Mouse (Mus musculus): ENCODE measurements around the gene Clptm1. TPM values are rescaled to one million over a fixed set of nuclear protein-coding genes. Genes with fewer than 3 reads are reported as not detected.

Clptm1 gene
- polyA plus RNA-seq, 2 experiments from 2014 or later = 35.4 to 40.9 TPM

- no peak for ATAC-seq
These were observed 893 bp downstream of the Clptm1 start for GRCm38 (mm10) chr7:19663940-19664339.

- ATAC-seq = no peak
These were observed 12.2 kb downstream of the Clptm1 start for GRCm38 (mm10) chr7:19652614-19653013.

GRCm38 (mm10) chr7:19651063-19651786, 13.6 kb downstream of the Clptm1 start:
- no peak for ATAC-seq

DNA sequence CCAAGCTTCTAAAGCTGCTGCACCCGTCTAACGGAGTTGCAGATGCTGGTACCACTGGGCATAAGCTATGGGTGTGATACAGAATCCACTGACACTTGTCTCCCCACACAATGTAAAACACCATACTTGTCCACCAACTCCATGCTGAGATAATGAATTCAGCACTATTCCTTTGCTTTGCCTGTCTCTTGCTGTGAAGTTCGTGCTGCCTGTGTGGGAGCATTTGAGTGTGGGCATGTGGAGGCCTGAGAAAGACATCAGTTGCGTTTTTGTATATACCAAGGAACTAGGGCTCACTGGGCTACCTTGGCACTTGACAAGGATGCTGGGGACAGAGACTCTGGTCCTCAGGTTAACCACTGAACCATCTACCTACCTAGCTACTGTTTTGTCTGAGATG, 23.6 kb downstream of the Clptm1 start:
- no peak for ATAC-seq

- no peak for ATAC-seq
These were observed 29.6 kb downstream of the Clptm1 start for GRCm38 (mm10) chr7:19635074-19635827.

DNA sequence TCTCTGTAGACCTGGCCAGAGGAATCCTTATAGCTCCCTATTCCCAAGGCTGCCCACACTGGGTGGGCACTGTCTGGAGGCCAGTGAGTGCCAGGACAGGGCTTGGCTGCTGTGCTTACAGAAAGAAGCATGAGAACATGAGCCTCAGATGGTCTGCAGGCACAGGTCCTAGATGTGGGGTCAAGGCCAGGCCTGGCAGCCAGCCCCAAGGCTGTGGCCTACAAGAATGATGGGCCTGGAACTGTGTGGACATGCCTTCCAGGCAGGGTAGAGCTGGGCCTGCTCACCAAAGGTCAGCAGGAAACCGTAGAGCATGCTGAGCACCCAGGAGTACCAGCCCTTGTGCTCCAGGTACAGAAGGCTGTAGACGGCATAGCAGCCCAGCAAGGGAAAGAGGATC, 30.2 kb downstream of the Clptm1 start:
- ATAC-seq = no peak

DNA sequence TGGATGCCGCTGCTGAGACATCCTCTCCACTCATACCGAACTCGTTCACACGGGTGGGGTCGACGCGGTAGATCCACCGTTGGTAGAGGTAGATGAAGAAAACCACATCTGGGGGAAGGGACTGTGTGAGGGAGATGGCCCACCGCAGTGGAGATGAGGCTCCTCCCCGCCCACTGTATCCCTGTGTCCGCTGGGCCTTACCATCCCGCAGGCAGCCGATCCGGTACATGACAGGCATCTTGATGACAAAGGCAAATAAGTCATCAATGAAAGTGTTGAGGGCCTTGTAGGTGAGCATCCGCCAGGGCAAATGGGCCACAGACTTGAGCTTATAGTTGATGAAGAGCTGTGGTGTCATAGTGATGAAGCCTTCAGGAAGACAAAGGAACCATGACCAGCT, 31.0 kb downstream of the Clptm1 start:
- no peak for ATAC-seq

- ATAC-seq = no peak
These were observed 31.6 kb downstream of the Clptm1 start for GRCm38 (mm10) chr7:19633197-19633596.

DNA sequence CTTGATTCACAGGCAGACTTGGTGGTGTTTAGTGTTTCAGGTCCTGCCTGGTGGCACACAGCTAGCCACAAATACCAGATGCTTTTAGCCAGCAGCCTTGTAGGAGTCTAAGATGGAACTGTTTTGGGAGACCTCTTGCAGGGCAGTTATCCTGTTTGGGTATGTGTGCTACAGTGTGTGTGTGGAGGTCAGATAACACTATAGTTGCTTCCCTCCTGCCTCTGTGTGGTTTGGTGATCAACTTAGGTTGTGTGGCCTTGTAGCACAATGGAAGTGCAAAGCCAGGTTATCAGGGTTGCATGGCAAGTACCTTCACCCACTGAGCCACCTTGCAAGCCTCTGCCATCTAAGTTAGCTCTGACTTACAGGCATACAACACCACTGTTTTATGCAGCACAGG, 32.1 kb downstream of the Clptm1 start:
- no peak for ATAC-seq

GRCm38 (mm10) chr7:19632275-19632674, 32.6 kb downstream of the Clptm1 start:
- no peak for ATAC-seq

- peak; percentile 6 for ATAC-seq
These were observed 35.5 kb downstream of the Clptm1 start, which contains the start of gene Relb for GRCm38 (mm10) chr7:19629361-19629734. Gene Relb, minus strand, starts transcription at chr7:19629438.

GRCm38 (mm10) chr7:19628536-19629360, 36.1 kb downstream of the Clptm1 start:
- ATAC-seq = peak; percentile 86

GRCm38 (mm10) chr7:19628192-19628535, 36.7 kb downstream of the Clptm1 start:
- ATAC-seq = no peak

GRCm38 (mm10) chr7:19627721-19628120, 37.1 kb downstream of the Clptm1 start:
- ATAC-seq = no peak

- no peak for ATAC-seq
These were observed 41.4 kb downstream of the Clptm1 start for GRCm38 (mm10) chr7:19623433-19623832.

DNA sequence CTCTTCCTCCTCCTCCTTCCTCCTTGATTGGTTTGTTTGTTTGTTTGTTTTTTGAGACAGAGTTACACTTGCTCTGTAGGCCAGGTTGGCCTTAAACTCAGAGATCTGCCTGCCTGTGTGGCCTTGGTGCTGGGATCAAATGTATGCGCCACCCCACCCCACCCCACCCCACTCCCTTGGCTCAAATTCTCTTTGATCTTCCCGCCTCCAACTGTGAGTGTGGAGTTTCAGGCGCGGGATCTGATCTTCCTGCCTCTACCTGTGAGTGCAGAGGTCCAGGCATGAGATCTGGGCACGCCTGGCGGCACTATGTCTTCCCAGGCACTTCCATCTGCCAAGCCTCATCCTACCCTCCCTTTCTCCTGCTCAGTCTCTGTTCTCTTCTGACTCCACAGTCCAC, 42.6 kb downstream of the Clptm1 start:
- no peak for ATAC-seq

DNA sequence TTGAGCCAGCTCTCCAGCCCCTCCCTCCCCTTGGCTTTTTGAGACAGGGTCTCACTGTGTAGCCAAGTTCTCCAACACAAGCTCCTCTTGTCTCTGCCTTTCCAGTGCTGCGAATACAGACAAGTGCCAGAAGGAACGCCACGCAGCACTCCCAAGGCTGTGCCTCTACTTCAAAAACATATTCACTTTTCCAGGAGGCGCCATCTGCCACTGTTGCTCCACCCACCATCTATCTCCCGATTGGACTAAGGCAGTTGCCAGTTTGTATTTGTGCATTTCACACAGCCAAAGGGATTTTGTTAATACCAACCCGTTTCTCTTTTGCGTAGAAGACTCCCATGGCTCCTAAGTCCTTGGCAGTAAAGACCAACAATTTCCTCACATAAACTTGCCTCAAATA, 44.0 kb downstream of the Clptm1 start:
- ATAC-seq = no peak

DNA sequence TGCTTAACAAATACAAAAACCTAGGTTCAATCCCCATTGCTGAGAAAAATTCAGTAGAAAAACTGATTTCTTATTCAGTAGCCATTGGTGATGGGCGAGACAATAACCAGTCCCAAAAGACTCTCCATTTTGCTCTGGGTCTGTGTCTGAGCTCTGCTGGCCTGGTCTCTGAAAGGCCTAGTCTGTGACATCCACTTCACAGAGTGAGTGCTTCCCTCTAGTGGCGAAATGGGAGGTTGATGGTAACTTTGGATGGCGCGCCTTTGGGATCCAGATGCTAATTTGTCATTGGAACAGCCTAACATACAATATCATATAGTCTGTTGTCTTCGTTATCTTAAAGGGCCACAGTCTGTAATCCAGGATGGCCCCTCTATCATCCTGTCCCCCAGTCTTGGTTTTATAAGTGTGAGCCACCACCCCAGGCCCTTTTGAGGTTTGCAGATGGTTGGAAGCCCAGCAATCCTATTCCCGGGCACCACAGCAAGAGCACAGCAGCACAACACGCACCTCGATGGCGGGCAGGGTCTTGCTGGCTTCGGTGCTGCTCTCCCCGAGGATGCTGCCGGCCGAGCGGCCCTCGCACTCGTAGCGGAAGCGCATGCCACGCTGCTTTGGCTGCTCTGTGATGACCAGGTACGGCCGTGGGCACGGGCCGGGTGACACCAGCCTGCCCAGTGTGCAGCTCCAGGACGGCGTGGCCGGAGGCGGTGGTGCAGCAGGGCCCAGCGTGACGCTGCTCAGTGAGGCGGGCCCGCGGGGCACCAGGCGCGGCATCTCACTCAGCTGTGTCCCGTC, 45.6 kb downstream of the Clptm1 start:
- ATAC-seq = peak; percentile 86

GRCm38 (mm10) chr7:19615036-19615577, 49.7 kb downstream of the Clptm1 start:
- ATAC-seq = no peak

DNA sequence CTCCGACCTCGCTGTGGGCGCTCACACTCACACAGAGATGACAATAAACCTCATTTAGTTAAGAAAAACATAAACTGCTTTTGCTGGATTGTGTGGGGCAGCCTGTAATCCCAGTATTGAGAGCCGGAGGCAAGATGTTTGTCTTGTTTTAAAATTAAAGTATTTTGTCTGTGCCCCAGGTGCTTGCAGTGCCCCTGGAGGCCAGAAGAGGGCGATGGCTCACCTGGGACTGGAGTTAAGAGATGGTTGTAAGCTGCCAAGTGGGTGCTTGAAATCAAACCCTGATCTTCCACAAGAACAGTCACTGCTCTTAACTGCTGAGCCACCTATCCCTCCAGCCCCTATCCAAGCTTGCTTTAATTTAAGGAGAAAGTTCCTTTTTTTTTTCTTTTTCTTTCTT, 53.9 kb downstream of the Clptm1 start:
- no peak for ATAC-seq

GRCm38 (mm10) chr7:19609641-19610332, 55.0 kb downstream of the Clptm1 start:
- ATAC-seq = no peak

GRCm38 (mm10) chr7:19607291-19607690, 57.5 kb downstream of the Clptm1 start:
- ATAC-seq = no peak

Measured in activated CD4-positive, CD25-positive, alpha-beta regulatory T cell, adult 4 months (primary cell).